Mouse (Mus musculus): Measurements from ENCODE around the gene Vmn1r163. TPM values are rescaled to one million over a fixed set of nuclear protein-coding genes. Genes with fewer than 3 reads are reported as not detected.
"Not testable (repeated sequence)": the region's sequence is repeated elsewhere in the genome, so short reads cannot be mapped to it uniquely, and the experiment has no call there.

The Vmn1r163 gene
- not detected in 2 replicates for polyA plus RNA-seq (2012; rRNA removed)

DNA sequence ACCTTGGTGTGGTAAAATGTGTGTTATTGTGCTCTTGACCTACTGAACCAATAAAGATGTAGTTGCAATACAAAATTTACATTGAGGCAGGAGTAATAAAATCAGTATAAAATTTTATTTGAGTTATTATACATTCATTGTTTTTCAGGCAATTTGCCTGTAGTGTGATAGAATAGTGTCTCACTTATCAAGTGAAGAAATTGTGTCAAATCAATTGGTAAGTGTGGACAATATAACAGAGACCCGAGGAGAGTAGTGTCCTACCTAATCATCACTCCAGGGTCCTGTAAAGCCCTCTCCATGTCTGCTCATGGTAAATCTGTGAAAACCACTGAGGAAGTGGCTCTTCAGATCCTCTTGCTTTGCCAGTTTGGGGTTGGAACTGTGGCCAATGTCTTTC lies at the start of gene Vmn1r163:
Vmn1r163 (plus strand) TSS at position 301 of the 400 bp plus-strand sequence.
- WGBS, result no CpG with 5 or more reads among the region's 1 CpGs
- not testable (repeated sequence) for H3K4me3 ChIP-seq (ENCODE audit: extremely low read depth, insufficient read depth, insufficient read length); H3K27ac ChIP-seq (ENCODE audit: insufficient read depth, low read length); H3K4me1 ChIP-seq (ENCODE audit: control insufficient read depth, insufficient read depth, insufficient read length); DNase-seq (ENCODE audit: low read depth in 1 of 2, low spot score in 2 of 2); H3K27me3 ChIP-seq (ENCODE audit: control insufficient read depth, insufficient read depth, low read length); H3K36me3 ChIP-seq (ENCODE audit: control insufficient read depth, insufficient read depth, low read length)

DNA sequence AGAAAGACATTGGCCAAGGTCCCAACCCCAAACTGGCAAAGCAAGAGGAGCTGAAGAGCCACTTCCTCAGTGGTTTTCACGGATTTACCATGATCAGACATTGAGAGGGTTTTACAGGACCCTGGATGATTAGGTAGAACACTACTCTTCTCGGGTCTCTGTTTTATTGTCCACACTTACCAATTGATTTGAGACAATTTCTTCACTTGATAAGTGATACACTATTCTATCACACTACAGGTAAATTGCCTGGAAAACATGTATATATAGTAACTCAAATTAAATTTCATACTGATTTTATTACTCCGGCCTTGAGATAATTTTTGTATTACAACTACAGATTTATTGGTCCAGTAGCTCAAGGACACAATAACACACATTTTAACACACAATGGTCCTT lies 35.5 kb upstream of the Vmn1r163 start, which contains the start of gene Gm4216:
Gm4216 (minus strand) TSS at position 101 of the 400 bp plus-strand sequence.
- H3K36me3 ChIP-seq (ENCODE audit: control insufficient read depth, insufficient read depth, low read length); H3K27ac ChIP-seq (ENCODE audit: insufficient read depth, low read length); H3K27me3 ChIP-seq (ENCODE audit: control insufficient read depth, insufficient read depth, low read length); H3K4me1 ChIP-seq (ENCODE audit: control insufficient read depth, insufficient read depth, insufficient read length); DNase-seq (ENCODE audit: low read depth in 1 of 2, low spot score in 2 of 2); H3K4me3 ChIP-seq (ENCODE audit: extremely low read depth, insufficient read depth, insufficient read length): not testable (repeated sequence)
- no CpG with 5 or more reads among the region's 3 CpGs for WGBS

DNA sequence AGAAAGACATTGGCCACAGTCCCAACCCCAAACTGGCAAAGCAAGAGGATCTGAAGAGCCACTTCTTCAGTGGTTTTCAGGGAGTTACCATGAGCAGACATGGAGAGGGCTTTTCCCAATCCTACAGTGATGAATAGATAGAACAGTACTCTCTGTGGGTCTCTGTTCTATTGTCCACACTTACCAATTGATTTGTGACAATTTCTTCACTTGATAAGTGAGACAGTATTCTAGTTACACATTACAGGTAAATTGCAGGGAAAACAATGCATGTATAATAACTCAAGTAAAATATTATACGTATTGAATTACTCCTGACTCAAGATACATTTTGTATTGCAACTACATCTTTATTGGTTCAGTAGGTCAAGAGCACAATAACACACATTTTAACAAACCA lies 12.0 kb downstream of the Vmn1r163 start, which contains the start of gene Gm8720:
Gm8720 (minus strand) TSS at position 101 of the 400 bp plus-strand sequence.
- not testable (repeated sequence) for DNase-seq (ENCODE audit: low read depth in 1 of 2, low spot score in 2 of 2); H3K36me3 ChIP-seq (ENCODE audit: control insufficient read depth, insufficient read depth, low read length); H3K27ac ChIP-seq (ENCODE audit: insufficient read depth, low read length); H3K4me1 ChIP-seq (ENCODE audit: control insufficient read depth, insufficient read depth, insufficient read length); H3K27me3 ChIP-seq (ENCODE audit: control insufficient read depth, insufficient read depth, low read length); H3K4me3 ChIP-seq (ENCODE audit: extremely low read depth, insufficient read depth, insufficient read length)
- no CpG with 5 or more reads among the region's 1 CpGs for WGBS

Other genes with a start within 250 kb of the Vmn1r163 start
- gene Vmn1r159, start 211.9 kb upstream of the Vmn1r163 start, polyA plus RNA-seq (2012; rRNA removed), result not detected in 2 replicates
- gene Vmn1r160, start 184.3 kb upstream of the Vmn1r163 start, polyA plus RNA-seq (2012; rRNA removed), result not detected in 2 replicates
- gene Gm4214, start 70.9 kb upstream of the Vmn1r163 start, polyA plus RNA-seq (2012; rRNA removed), result not detected in 2 replicates
- gene Gm4216, start 35.6 kb upstream of the Vmn1r163 start, polyA plus RNA-seq (2012; rRNA removed), result not detected in 2 replicates
- gene Gm8720, start 11.9 kb downstream of the Vmn1r163 start, polyA plus RNA-seq (2012; rRNA removed), result not detected in 2 replicates
- not detected in 2 replicates for gene Gm10662, start 88.9 kb downstream of the Vmn1r163 start, polyA plus RNA-seq (2012; rRNA removed)
- gene Vmn1r165, start 161.8 kb downstream of the Vmn1r163 start, polyA plus RNA-seq (2012; rRNA removed), result not detected in 2 replicates
- not detected in 2 replicates for gene Vmn1r166, start 196.1 kb downstream of the Vmn1r163 start, polyA plus RNA-seq (2012; rRNA removed)
- not detected in 2 replicates for gene Gm6902, start 223.4 kb downstream of the Vmn1r163 start, polyA plus RNA-seq (2012; rRNA removed)
- not detected in 2 replicates for gene Nlrp4e, start 245.7 kb downstream of the Vmn1r163 start, polyA plus RNA-seq (2012; rRNA removed)

Data from spleen, adult 2 months (tissue).